Mouse (Mus musculus) right cerebral cortex, postnatal 10 days (tissue): ENCODE measurements around the gene Aebp2.
"Not testable (repeated sequence)": the region's sequence is repeated elsewhere in the genome, so short reads cannot be mapped to it uniquely, and the experiment has no call there.

Experiments used
- DNase-seq, 2 experiments: peaks; one replicate each; pipeline ENCODE4 v3.0.0; 2021; ENCODE audit warnings: low spot score in 2 of 2

Aebp2 gene

GRCm38 (mm10) chr6:140622391-140623225 lies at the start of gene Aebp2:
Gene Aebp2, plus strand, starts transcription at chr6:140622663.
- DNase-seq, result peak; percentile 44 to 55

DNA sequence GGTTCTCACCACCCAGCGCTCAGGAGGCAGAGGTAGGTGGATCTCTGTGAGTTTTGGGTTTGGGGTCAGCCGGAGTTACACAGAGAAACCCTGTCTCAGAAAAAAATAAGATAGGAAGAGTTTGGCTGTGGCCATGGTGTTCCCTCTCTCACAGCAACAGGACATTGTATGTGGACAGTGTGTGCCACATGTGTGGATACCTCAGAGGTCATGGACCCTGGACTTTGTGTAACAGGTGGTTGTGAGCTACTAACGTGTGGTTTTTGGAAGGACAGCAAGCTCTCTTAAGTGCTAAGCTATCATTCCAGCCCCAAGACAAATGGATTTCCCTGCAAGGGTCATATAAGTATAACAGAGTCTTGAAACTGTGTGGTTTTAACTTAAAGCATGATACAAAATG lies 47.5 kb upstream of the Aebp2 start:
- DNase-seq, result no peak

DNA sequence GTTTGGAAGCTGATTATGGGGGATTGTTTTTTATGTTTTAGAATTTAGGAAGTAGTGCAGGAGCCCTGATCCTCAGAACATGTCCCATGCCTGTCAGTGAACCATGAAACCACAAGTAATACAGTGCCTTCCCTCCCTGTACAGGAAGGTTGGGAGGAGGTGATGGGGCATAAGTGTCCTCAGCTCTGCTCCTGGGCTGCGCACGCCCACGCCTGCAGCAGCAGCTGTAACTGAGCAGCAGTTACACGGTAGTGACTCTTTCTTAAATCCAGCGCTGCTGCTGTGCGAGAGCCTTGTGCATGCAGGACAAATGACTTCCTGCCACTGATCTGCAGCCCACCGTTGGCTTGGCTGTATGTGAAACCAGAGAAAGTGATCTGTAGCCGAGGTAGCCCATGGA lies 46.3 kb upstream of the Aebp2 start:
- no peak for DNase-seq

GRCm38 (mm10) chr6:140576961-140577821 lies 45.3 kb upstream of the Aebp2 start:
- no peak for DNase-seq

DNA sequence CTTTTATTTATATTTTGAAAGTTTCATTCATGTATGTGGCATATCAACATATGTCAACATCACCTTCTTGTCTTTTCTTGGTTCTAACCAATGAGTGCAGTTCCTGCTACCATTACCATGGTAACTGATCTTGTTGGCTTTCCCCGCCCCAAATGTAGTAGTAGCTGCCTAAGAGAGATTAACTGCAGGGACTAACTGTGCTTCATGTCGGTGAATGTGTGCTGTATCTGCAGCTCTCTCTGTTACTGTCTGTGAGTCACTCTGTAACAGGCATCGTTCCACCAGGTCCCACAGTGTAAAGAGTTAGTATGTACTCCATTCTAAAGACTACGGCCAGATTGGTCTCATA lies 44.7 kb upstream of the Aebp2 start:
- no peak for DNase-seq

DNA sequence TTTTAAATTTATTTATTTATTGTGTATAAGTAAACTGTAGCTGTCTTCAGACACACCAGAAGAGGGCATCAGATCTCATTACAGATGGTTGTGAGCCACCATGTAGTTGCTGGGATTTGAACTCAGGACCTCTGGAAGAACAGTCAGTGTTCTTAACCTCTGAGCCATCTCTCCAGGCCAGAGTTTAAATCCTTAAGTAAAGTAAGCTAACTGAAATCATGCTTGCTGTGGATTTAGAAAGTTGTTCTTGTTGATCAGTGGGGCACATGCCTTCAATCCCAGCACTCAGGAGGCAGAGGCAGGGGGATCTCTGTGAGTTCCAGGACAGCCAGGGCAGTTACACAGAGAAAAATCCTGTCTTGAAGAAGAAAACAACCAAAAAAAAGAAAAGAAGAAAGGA lies 43.5 kb upstream of the Aebp2 start:
- not testable (repeated sequence) for DNase-seq

- DNase-seq, result no peak
These were observed 42.3 kb upstream of the Aebp2 start for GRCm38 (mm10) chr6:140580170-140580569.

- DNase-seq, result no peak
These were observed 35.7 kb upstream of the Aebp2 start for GRCm38 (mm10) chr6:140586714-140587259.

DNA sequence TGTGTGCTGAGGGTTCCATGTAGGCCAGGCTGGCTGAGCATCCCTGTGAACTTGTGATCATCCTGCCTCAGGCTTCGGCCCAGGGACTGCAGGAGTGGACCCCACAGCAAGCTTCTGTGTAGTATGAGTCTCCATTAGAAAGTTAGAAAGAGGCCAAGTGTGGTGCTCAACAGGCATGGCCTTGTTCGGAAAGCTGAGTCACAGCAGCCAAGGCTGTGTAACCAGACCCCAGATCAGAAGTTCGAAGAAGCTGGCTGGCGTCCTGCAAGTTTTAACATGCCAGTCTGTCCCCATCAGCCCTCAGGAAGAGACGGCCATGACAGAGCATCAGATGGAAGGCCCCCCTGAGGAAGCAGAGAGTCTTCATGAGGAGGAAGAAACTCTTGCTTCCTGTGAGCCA lies 31.1 kb upstream of the Aebp2 start:
- no peak for DNase-seq

- no peak for DNase-seq
These were observed 29.8 kb upstream of the Aebp2 start for GRCm38 (mm10) chr6:140592713-140593112.

DNA sequence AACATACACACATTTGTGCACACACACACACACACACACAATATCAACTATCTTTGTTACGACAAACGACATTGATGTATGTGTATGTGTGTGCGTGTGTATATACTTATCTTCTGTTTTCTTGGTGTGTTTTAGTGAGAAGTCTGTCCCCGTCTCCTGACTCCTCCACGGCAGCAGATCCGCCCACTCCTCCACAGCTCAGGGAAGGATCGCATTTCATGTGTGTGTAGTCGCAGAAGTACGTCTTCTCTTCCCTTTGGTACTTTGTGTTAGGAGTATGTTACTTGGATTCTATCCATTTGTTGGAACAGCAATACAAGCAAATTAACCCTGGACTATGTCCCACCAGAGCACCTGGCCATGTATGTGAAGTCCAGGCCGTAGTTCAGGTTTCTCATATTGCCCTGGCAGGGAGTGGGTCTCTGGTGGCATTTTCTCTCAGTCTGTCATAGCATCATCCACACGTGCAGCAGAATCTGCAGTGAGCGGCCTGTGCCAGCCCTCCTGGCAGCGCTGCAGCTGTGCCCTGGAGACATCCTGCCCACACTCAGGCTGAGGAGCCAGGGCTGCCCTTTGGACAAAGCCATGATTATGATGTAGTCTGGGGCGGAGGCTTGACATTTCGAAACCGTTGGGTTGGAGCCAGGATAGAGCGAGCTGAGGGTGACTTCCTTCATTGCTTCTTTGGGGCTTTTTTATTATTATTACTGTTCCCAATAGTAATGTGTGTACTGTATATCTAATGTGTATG lies 28.9 kb upstream of the Aebp2 start:
- DNase-seq, result peak; percentile 70 to 74

- not testable (repeated sequence) for DNase-seq
These were observed 26.9 kb upstream of the Aebp2 start for GRCm38 (mm10) chr6:140595551-140595950.

DNA sequence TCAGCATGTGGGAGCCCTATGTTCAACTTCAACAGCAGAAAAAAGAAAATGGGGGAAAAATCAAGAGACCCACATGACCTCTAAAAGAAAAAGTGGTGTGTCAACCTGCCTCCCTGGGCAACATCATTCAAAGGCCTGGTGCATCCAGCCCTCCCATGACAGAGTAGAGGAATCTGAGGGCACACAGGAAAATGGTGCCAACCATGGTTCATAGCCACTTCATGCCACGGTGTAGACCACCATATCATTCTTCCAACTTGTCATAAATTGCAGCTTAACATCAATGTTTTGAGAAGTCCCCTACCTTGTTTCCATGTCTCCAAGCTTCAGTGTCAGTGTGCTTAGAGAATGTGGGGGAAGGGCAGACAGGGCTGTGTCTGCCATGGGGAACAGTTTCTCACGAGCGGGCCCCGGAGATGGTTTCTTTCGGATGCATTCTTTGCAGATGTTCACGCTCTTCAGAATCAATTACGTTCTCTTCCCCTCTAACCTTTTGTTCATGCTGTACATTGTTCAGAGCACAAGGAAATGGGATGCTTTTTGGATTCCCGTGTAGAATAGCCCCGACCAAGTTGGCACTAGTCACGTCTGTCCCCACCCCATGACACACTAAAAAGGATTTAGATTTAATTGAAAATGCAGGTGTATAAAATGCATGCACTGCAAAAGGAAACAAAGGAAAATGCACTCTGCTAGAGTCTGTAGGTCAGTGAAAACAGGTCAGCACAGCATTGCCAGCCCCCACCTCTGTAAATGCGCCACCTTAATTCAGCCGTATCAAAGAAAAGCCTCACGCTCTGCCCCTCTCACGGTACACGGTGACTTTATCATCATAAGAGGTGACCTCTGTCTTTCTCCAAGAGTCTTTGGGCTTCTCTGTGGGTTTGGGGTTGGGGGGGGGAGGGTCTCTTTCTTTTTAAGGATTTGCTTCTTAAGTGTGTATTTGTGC lies 24.8 kb upstream of the Aebp2 start:
- no peak for DNase-seq

DNA sequence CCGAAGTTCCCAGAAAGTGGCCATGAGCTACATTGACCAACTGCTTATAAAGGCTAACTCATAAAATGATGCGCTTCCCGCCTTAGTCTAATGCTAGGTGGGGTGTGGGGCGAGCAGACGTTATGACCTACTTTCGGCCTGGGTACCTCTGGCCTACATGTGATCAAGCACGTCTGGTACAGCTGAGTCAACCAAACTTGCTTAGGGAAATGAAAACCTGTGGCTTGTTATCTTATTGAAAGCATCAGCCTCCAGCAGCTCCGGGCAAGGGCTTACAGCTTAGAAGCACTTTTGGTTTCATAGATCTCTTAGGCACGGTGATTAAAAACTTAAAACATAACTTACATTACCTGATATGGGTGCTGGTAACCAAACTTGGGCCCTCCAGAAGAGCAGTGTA lies 23.9 kb upstream of the Aebp2 start:
- no peak for DNase-seq

DNA sequence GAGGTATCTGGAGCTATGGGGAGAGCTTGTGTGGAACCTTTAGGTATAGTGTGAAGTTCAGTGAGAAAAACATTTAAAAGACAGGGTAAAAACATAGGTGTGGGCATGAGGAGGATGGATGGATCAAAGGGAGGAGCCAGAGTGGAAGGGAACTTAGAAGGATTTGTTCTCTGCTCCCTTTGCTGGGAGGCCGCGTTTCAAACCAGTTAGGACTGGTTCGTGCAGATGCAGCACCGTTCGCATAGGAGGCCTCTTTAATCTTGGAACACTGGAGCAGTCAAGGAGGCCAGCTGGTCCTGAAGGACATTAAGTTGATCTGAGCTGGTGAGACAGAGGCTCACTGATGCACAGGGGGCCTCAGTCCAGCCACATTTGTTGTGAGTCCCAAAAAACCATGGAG lies 23.1 kb upstream of the Aebp2 start:
- no peak for DNase-seq

DNA sequence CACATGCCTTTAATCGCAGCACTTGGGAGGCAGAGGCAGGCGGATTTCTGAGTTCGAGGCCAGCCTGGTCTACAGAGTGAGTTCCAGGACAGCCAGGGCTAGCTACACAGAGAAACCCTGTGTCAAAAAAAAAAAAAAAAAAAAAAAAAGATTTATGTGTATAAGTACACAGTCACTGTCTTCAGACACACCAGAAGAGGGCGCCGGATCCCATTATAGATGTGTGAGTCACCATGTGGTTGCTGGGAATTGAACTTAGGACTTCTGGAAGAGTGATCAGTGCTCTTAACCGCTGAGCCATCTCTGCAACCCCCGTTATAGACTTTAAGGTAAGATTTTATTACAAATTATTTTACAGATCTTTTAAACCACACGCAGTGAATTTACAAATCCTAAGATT lies 21.8 kb upstream of the Aebp2 start:
- DNase-seq, result not testable (repeated sequence)

DNA sequence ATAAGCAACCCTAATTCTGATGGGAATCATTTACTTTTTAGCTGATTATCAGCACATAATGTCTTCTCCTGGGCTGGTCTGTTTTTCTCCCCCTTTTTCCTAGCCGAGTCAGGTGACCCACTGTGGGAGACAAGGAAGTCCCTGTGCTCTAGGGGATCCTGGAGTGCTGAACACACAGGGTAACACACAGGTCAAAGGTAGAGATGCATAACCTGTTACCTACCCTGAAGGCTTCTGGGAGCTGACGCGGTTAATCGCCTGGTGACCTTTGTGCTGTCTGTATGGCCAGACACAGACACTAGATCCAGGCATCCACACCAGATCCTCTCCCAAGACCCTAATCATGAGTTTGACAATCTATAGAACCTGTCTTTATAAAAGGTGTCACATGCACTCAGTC lies 21.3 kb upstream of the Aebp2 start:
- DNase-seq, result no peak

DNA sequence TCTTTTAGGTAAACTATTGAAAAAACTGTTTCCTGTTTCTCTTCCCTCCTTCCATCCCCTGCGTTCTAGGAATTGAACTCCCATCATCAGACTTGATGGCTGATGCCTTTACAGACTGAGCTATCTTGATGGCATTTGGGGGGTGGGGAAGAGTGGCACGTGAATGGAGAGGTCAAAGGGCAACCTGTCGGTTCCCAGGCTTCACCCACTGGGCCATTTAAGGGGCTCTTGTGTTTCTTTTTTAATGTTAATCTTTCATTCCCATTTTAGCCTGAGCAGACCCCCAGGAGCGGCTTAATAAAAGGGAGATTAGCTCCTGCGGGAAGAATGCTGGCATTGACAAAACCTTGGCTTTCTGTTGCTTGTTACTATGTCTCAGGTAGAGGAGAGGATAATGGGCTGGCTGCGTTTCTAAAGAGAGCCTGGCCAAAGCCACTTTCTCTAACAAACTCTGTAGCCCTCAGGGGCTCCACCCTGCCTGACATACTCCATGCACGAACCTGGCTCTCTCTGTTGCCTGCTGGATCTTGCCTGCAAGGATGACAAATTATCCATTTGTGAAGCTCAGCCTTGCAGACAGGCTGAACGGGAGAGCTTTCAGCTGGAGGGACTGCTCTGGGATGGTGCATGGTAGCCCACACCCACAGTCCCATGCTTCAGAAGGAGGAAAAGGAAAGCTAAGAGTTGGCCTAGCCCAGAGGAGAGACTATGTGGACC lies 19.1 kb upstream of the Aebp2 start:
- DNase-seq, result no peak

GRCm38 (mm10) chr6:140605173-140605572 lies 17.3 kb upstream of the Aebp2 start:
- not testable (repeated sequence) for DNase-seq

DNA sequence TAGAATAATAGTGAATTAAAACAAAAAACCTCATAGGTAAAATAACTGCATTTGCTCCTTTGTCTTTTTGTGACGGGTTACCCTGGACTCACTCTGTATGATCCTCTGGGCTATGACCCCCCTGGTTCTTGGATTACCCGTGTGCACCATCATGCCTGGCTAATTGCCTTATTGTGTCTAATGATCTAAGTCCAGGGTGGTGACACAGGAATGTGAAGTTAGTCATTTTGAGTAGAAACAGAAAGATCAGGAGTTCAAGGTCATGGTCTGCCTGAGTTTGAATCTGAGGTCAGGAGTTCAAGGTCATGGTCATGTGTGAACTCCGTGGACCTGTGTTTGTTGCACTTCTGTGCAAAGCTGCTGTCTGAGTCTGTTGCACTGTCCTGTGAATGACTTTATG lies 16.7 kb upstream of the Aebp2 start:
- no peak for DNase-seq
